Mouse (Mus musculus) midbrain, embryonic 11.5 days (tissue): ENCODE data around the gene Olfr94. TPM values are rescaled to one million over a fixed set of nuclear protein-coding genes. Genes with fewer than 3 reads are reported as not detected.

Experiments
- ATAC-seq: fragments of 200-750 bp; cut with Nextera tagmentation; 2 replicates; pipeline ENCODE4 v1.8.0; 2017; ENCODE audit warnings: moderate TSS enrichment, moderate library complexity; ENCODE audit not compliant: low FRiP score
- DNase-seq: peaks from one replicate; pipeline ENCODE4 v3.0.0; 2015; ENCODE audit warnings: low spot score; ENCODE audit errors: missing footprints
- H3K27ac ChIP-seq: fragments of 300-500 bp; sonication (generic); 2 replicates; pipeline ENCODE4 v1.5.1; 2014; ENCODE audit warnings: low read depth, low read length
- H3K27me3 ChIP-seq: fragments of 300-500 bp; sonication (generic); 2 replicates; pipeline ENCODE4 v1.6.1; 2014; ENCODE audit warnings: mild to moderate bottlenecking, low read length, moderate library complexity, mixed read lengths; ENCODE audit not compliant: control insufficient read depth, insufficient read depth
- H3K36me3 ChIP-seq: fragments of 300-500 bp; sonication (generic); 2 replicates; pipeline ENCODE4 v1.6.1; 2014; ENCODE audit warnings: mild to moderate bottlenecking, low read length, moderate library complexity, mixed read lengths; ENCODE audit not compliant: control insufficient read depth, insufficient read depth
- H3K4me1 ChIP-seq: fragments of 300-500 bp; sonication (generic); 2 replicates; pipeline ENCODE4 v1.6.1; 2014; ENCODE audit warnings: low read length; ENCODE audit not compliant: control insufficient read depth, insufficient read depth
- H3K4me2 ChIP-seq: fragments of 300-500 bp; sonication (generic); 2 replicates; pipeline ENCODE4 v1.6.1; 2014; ENCODE audit warnings: mild to moderate bottlenecking, moderate library complexity
- H3K4me3 ChIP-seq: fragments of 300-500 bp; sonication (generic); 2 replicates; pipeline ENCODE4 v1.5.1; 2014; ENCODE audit warnings: low read depth, low read length
- H3K9ac ChIP-seq: fragments of 300-500 bp; sonication (generic); 2 replicates; pipeline ENCODE4 v1.6.1; 2014; ENCODE audit warnings: low read length
- H3K9me3 ChIP-seq: fragments of 300-500 bp; sonication (generic); 2 replicates; pipeline ENCODE4 v1.6.1; 2016; ENCODE audit warnings: low read length; ENCODE audit not compliant: control insufficient read depth
- WGBS: fragments of 180-500 bp; shearing (Covaris S2); extraction: QIAGEN DNeasy Blood & Tissue Kit; methylation state at CpG from one replicate; pipeline ENCODE4 v1.1.7; 2014; 5-methylcytosine and 5-hydroxymethylcytosine counted together
- polyA plus RNA-seq: library from polyadenylated mRNA; unstranded; fragments of >200 nt; fragmentation: Nextera tagmentation; extraction: Ambion mirVana; gene quantifications from 2 replicates; pipeline ENCODE4 v1.2.1, GENCODE M21; 2014

Olfr94 gene
- polyA plus RNA-seq, 1 experiment from 2014 or later, result not detected

GRCm38 (mm10) chr17:37190711-37191110 is 10.1 kb downstream of the Olfr94 start:
- DNase-seq (peak; percentile 91), ATAC-seq (peak; percentile 44; the same call in 1 of the 2 replicates)
- Histone ChIP-seq H3K27ac (no peak overlapping the region), H3K36me3 (no peaks in the 10 kb centered on the region), H3K9me3 (no peaks in the 10 kb centered on the region), H3K4me2 (no peak overlapping the region), H3K4me1 (no peaks in the 10 kb centered on the region), H3K9ac (no peak overlapping the region), H3K4me3 (no peak overlapping the region), H3K27me3 (no peaks in the 10 kb centered on the region)
- WGBS, result 24% methylated on average over 2 of the region's 2 CpGs

DNA sequence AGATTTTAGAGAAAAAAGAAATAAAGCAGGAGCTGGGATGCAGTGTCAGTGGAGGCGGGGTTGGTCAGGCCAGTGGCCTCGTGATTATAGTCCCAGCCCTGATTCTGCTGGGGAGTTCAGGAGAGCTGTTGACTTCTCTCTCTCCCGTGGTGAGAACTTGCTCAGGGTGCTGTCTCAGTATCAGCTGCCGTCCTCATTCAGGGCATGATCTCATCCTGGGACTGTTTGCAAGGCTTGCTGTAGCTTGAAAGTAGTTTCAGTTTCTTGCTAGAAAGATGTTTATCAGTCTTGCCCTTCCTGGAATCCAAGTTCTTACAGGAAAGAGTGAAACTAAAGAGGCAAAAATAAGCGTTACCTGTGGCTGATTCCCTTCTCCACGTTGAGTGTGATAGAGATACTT is 15.3 kb downstream of the Olfr94 start:
- H3K4me1 ChIP-seq, result no peaks in the 10 kb centered on the region
- no peak overlapping the region for H3K4me3 ChIP-seq
- no peak overlapping the region for H3K9ac ChIP-seq
- no peak overlapping the region for H3K4me2 ChIP-seq
- H3K27ac ChIP-seq, result no peak overlapping the region
- DNase-seq (no peak), ATAC-seq (no peak)
- H3K27me3 ChIP-seq, result no peaks in the 10 kb centered on the region
- WGBS, result 50% methylated on average over 6 of the region's 6 CpGs
- H3K9me3 ChIP-seq, result no peaks in the 10 kb centered on the region
- H3K36me3 ChIP-seq, result no peaks in the 10 kb centered on the region

- Histone ChIP-seq H3K27me3 (no peaks in the 10 kb centered on the region), H3K4me3 (no peak within 1 kb of the TSS), H3K36me3 (no peaks in the 10 kb centered on the region), H3K9ac (no peak within 1 kb of the TSS), H3K9me3 (no peaks in the 10 kb centered on the region), H3K4me1 (no peaks in the 10 kb centered on the region), H3K27ac (no peak within 1 kb of the TSS), H3K4me2 (no peak within 1 kb of the TSS)
- ATAC-seq, result no peak
- no peak for DNase-seq
These were observed 39.4 kb downstream of the Olfr94 start, which contains the start of gene Olfr93 for GRCm38 (mm10) chr17:37161394-37161793. Olfr93 (minus strand) TSS chr17:37161494.

Other genes with a start within 250 kb of the Olfr94 start
- 152 and 157 TPM in 2 replicates for gene Ppp1r11, start 249.3 kb downstream of the Olfr94 start, polyA plus RNA-seq
- 83.5 and 86.7 TPM in 2 replicates for gene Znrd1, start 242.4 kb downstream of the Olfr94 start, polyA plus RNA-seq
- gene Znrd1as, start 242.4 kb downstream of the Olfr94 start, polyA plus RNA-seq, result 8.5 and 9.4 TPM in 2 replicates
- gene 2410137M14Rik, start 219.8 kb downstream of the Olfr94 start, polyA plus RNA-seq, result 0.39 TPM in 1 of 2 replicates, not detected in the other
- gene H2-M5, start 211.5 kb downstream of the Olfr94 start, polyA plus RNA-seq, result 0.41 and 0.67 TPM in 2 replicates
- 89.9 and 102 TPM in 2 replicates for gene Zfp57, start 199.8 kb downstream of the Olfr94 start, polyA plus RNA-seq
- 0.18 and 0.42 TPM in 2 replicates for gene Mog, start 177.6 kb downstream of the Olfr94 start, polyA plus RNA-seq
- 14.3 and 14.5 TPM in 2 replicates for gene Gabbr1, start 155.0 kb downstream of the Olfr94 start, polyA plus RNA-seq
- gene Olfr90, start 112.5 kb downstream of the Olfr94 start, polyA plus RNA-seq, result not detected in 2 replicates
- gene Olfr91, start 102.7 kb downstream of the Olfr94 start, polyA plus RNA-seq, result not detected in 2 replicates
- not detected in 2 replicates for gene Olfr92, start 80.9 kb downstream of the Olfr94 start, polyA plus RNA-seq
- not detected in 2 replicates for gene Olfr93, start 39.5 kb downstream of the Olfr94 start, polyA plus RNA-seq
- not detected in 2 replicates for gene Ubd, start 7.1 kb downstream of the Olfr94 start, polyA plus RNA-seq
- gene Olfr95, start 12.1 kb upstream of the Olfr94 start, polyA plus RNA-seq, result not detected in 2 replicates
- not detected in 2 replicates for gene Olfr96, start 19.2 kb upstream of the Olfr94 start, polyA plus RNA-seq
- gene Olfr97, start 36.3 kb upstream of the Olfr94 start, polyA plus RNA-seq, result not detected in 2 replicates
- gene Olfr98, start 62.8 kb upstream of the Olfr94 start, polyA plus RNA-seq, result not detected in 2 replicates
- gene H2-M3, start 69.2 kb upstream of the Olfr94 start, polyA plus RNA-seq, result 1.4 and 1.8 TPM in 2 replicates
- gene Olfr99, start 82.5 kb upstream of the Olfr94 start, polyA plus RNA-seq, result not detected in 2 replicates
- not detected in 2 replicates for gene Olfr101, start 103.3 kb upstream of the Olfr94 start, polyA plus RNA-seq
- gene Olfr102, start 116.1 kb upstream of the Olfr94 start, polyA plus RNA-seq, result not detected in 2 replicates
- not detected in 2 replicates for gene Olfr103, start 138.7 kb upstream of the Olfr94 start, polyA plus RNA-seq
- gene Olfr104-ps, start 158.6 kb upstream of the Olfr94 start, polyA plus RNA-seq, result not detected in 2 replicates
- not detected in 2 replicates for gene Olfr105-ps, start 178.0 kb upstream of the Olfr94 start, polyA plus RNA-seq
- not detected in 2 replicates for gene Olfr106-ps, start 189.4 kb upstream of the Olfr94 start, polyA plus RNA-seq
- not detected in 2 replicates for gene Olfr107, start 198.2 kb upstream of the Olfr94 start, polyA plus RNA-seq
- gene Olfr108, start 244.5 kb upstream of the Olfr94 start, polyA plus RNA-seq, result not detected in 2 replicates